Mouse (Mus musculus) activated CD4-positive, CD25-positive, alpha-beta regulatory T cell, adult 4 months (primary cell): ENCODE results near the gene Gdpd1. TPM values are rescaled to one million over a fixed set of nuclear protein-coding genes. Genes with fewer than 3 reads are reported as not detected.
"Not testable (repeated sequence)": the region's sequence is repeated elsewhere in the genome, so short reads cannot be mapped to it uniquely, and the experiment has no call there.

Experiments
- ATAC-seq: one replicate; pipeline ENCODE4 v1.8.0; 2017
- polyA plus RNA-seq, 2 experiments: library from polyadenylated mRNA; unstranded; fragments of 100-300 nt; shearing (Covaris generic); gene quantifications; one replicate each; pipeline ENCODE4 v1.2.1; 2017

The Gdpd1 gene
- polyA plus RNA-seq, 2 experiments from 2014 or later: 0.24 TPM; not detected in 1

DNA sequence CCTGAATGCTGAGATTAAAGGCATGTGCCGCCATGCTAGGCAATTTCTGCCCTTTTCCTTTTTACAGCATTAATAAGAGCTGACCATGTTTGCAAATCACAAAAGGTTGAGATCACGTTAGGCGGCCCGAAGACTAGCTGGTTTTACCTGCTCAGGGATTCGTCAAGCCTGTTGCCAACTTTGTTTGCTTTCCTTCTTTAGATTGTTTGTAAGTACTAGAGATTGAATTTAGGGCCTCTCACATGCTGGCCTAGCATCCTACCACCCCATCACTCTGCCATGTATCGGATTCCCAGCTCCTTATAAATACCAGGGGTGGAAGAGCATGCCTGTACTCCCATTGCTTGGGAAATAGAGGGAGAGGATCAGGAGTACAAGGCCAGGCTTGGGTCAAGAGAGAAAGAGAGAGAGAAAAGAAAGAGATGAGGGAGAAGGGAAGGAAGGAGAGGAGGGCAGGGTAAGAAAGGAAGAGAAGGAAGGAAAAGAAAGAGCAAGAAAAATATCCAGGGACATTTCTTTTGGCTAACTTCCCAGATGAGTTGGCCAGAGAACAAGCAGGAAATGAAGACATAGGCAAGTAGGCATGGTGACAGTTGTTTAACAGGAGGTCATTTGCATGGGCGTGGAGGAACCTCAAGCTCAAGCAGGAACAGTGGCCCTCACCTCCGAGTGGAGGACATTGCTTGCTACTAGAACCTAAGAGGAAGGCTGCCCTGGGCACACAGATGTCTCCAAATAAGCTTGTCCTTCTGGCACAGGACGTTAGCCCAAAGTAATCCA lies 47.6 kb downstream of the Gdpd1 start:
- no peak for ATAC-seq

DNA sequence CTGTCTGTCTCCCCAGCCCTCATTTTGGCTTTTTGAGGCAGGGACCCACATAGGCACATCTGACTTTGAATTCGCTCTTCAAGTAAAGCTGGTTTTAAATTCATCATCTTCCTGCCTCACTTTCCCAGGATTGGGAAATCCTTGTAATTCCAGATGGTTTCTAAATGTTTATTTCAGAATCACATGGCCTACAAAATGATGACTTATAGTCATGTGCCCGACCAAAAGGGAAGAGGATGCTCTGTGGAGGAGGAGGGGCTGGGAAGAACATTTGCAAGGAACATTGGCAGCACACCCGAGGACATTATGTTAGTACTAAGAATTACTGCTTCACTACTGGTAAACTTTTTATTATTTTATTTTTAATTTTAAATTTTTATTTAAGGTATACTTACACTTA lies 48.5 kb downstream of the Gdpd1 start:
- ATAC-seq: no peak

DNA sequence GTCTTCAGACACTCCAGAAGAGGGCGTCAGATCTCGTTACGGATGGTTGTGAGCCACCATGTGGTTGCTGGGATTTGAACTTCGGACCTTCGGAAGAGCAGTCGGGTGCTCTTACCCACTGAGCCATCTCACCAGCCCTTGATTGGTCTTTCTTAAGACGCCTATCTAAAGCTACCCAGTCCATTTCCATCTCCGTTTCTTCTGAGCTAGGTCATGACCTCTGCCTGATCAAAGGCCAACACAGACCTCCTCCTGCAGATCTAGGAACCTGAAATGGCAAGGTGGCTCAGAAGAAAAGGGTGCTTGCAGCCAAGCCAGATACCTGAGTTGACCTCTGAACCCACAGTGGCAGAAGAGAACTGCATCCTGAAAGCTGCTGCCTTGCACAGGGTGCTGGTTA lies 50.6 kb downstream of the Gdpd1 start:
- not testable (repeated sequence) for ATAC-seq

DNA sequence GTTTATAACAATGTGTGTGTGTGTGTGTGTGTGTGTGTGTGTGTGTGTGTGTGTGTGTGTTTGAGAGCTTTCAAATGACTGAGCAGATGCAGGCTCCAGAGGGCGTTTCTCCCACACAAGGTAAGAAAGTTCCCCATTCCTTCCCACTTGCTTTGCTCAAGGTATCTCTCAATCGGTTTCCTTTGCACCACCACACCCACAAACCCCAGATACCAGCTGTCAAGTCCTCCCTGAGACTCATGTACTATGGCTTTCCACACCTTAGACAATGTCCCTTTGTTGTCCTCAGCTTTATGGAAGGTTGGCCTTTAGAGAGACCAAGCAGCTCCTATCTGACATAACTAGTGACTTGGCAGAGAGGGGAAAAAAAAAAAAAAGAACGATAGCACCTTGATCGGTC lies 51.1 kb downstream of the Gdpd1 start:
- no peak for ATAC-seq

DNA sequence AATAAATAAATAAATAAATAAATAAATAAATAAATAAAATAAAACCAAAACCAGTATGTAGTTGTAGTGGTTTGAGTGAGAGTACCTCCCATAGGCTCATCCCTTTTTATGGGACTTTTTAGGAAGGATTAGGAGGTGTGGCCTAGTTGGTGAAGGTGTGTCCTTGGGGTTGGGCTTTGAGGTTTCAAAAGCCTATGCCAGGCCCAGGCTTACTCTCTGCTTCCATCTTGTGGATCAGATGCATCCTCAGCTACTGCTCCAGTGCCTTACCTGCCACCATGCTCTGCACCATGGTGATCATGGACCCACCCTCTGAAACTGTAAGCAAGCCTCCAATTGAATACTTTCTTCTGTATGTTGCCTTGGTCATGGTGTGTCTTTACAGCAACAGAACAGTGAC lies 52.3 kb downstream of the Gdpd1 start:
- no peak for ATAC-seq

- ATAC-seq: no peak
Observed at GRCm38 (mm10) chr11:87020449-87020848, 53.4 kb downstream of the Gdpd1 start.

DNA sequence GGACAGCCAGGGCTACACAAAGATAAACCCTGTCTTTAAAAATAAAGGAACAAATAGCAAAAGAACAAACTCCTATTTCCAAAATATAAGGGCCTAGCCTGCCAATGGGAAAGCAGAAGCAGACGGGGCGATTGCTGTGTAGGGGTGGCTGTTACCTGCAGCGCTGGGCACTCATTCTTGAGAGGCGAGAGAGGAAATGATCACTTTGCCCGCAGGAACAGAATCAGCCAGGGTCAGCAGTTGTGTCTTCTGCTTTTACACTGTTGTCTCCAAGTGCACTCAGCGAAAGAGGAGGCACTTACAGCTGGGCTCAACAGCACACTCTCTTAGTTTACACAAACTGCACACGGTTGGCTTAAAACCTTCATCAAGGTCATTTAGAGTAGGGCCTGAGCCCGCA lies 54.4 kb downstream of the Gdpd1 start:
- no peak for ATAC-seq

DNA sequence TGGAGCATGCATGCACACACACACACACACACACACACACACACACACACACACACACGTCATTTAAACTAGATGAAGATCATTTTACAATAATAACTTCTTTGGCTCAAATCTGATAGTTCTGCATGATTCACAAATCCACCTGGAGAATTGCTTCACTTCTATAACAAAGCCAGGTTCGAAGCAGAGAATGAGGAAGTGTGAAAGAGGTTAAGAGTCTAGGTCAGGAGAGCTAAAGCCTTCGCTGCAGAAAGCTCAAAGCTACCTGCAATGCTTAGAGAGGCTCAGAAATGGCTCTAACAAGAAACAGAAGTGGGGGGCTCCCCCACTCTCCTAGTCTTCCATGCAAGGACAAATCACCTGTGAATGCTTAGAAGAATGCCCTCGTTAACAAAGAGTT lies 55.8 kb downstream of the Gdpd1 start:
- ATAC-seq: no peak

DNA sequence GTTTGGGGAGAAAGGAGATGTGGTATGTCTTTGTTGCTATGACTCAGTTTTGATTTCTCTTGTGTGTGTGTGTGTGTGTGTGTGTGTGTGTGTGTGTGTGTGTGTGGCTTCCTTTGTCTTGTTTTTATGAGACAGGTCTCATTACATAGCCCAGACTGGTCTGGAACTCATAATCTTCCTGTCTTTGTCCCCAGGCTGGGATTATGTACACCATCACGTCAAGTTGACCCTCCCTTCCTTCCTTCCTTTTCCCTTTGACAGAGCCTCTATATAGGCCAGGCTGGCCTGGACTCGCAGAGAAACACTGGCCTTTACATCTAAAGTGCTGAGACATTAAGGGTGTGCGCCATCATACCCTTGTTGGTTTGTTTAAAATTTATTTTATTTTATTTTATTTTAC lies 58.2 kb downstream of the Gdpd1 start:
- no peak for ATAC-seq

DNA sequence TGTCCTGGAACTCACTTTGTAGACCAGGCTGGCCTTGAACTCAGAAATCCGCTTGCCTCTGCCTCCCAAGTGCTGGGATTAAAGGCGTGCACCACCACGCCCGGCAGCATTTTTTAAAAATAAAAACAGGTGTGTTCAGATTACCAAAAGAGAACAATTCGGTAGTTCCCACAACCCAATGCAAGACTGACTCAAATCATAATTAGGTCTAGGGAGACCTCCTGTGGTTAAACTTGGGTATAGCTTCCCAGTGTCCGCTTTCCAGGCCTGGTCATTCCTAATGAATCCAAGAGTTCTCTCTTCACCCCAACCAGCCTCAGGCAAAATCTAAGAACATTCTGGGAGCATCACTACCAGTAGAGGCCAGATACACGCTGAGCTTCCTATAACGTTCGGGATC lies 63.4 kb downstream of the Gdpd1 start:
- ATAC-seq: peak; percentile 36

- no peak for ATAC-seq
Observed at GRCm38 (mm10) chr11:87007371-87007770, 66.5 kb downstream of the Gdpd1 start.

DNA sequence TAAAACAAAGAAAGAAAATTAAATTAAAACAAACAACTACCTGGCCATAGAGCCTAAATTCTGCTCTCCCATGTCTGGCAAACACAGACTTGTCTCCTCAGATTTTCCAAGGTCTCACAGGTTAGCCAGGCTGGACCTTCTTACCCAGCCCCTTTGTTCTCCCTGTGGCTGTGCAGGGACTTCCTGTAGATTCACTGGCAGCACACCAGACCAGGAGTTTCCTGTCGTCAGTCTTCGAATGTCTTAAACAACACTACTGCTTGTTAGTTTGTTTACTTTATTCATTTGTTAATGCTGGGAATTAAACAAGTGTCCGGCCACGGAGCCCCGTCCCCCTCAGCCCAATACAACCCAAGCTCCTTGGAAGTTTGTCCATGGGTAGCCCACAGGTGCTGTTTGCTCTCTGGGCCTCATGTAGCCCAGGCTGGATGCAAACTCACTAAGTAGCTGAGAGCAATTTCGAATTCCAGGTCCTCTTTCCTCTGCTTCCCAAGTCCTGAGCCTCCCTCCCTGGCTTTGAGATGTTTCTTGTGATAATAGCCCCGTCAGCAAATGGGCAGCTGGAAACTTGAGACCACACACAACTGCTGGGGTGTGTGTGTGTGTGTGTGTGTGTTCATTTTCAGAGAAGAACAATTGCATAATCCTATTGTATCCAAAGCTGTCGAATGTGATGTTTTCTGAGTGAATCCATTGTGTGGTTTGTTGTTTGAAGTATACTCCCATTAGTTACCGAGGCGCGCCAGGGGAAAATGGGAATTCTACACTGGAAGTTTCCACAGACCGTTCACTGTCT lies 68.7 kb downstream of the Gdpd1 start:
- no peak for ATAC-seq

- no peak for ATAC-seq
Observed at GRCm38 (mm10) chr11:87002078-87002829, 71.6 kb downstream of the Gdpd1 start.

DNA sequence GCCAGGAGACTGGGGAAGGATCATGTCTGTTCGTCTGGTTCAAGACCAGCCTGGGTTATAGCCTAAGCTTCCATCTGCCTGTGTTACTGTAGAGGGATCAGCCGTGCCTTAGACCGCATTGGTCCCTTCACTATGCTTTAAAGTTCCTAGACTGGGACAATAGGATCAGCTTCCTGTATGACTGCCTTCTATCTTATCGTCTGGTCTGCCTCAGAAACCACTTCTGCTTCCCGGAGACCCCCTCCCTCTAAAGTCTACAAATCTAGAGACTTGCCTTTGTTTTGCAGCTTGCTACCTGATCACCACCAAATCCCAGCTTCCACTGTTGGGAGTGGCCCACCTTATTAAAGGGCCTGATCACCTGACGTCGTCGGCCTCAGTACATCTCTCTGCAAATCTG lies 72.6 kb downstream of the Gdpd1 start:
- ATAC-seq: no peak

DNA sequence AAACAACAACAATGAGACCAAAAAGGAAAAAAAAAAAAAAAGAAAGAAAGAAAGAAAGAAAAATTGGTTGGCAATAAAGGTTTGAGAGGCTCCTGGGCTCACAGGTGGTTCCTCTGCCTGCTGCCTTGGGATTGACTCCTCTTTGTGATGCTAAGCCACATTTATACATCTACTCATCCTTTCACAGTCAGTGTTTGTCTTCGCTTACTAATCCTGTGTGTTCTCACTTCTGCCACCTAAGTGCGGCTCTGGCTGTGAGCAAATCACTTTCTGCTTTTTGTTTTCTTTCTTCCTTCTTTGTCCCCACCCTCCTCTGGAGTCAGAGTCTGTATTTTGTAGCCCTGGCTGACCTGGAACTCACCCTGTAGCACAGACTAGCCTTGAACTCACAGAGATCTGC lies 77.6 kb downstream of the Gdpd1 start:
- no peak for ATAC-seq

- ATAC-seq: peak; percentile 28
Observed at GRCm38 (mm10) chr11:86995625-86996221, 78.1 kb downstream of the Gdpd1 start.

DNA sequence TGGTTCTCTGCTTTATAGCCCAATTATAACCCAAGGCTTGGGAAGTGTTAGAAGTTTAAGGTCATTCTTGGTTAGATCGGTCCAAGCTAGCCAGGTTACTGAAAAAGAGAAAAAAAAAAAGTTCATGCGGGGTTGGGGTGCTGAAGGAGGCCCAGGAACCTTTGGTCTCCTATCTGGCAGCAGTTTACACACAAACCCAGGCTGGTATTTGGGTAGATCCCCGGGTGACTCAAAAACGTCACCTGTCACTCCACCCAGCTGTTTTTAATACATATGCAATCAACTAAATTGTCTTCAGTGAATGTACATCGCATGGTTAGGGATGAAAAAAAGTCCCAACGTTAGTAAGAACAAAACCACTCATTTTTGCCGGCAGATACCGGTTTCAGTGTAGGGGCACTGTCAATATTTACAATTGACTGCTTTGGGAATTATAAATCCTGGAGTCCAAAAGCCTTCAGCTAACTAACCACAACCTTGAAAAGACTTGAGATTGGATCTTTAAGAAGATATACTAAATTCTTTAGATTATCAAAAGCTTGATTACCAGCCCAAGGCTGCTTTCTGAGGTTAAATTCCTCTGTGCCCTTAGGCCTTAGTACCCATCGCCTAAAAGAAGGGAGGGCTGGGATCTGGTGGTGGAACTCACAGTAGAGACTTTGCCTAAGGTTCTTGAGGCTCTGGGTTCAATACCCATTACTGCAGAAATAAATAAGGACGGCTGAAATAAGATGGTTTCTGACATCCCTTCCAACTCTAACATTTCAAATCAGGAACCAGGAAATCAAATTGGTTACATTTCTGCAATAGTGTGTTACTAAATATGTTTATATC lies 78.9 kb downstream of the Gdpd1 start:
- no peak for ATAC-seq

DNA sequence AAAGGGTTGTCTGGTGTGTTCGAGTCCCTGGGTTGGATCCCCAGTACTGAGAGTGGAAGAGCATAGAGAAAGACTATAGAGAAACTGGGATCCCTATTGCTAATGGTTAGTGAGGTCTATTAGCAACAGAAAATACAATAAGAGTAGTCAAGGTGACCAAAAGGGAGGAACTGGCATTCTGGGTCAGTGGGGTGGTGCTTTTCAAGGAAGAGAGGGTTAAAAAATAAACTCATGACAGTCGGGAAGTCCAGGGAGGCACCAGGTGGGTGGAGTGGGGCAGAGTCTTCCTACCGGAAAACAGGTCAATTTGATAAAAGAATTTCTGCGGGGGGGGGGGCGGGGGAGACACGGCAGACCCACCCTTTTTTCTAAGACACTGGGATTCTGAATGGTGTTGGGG lies 79.5 kb downstream of the Gdpd1 start:
- ATAC-seq: no peak

DNA sequence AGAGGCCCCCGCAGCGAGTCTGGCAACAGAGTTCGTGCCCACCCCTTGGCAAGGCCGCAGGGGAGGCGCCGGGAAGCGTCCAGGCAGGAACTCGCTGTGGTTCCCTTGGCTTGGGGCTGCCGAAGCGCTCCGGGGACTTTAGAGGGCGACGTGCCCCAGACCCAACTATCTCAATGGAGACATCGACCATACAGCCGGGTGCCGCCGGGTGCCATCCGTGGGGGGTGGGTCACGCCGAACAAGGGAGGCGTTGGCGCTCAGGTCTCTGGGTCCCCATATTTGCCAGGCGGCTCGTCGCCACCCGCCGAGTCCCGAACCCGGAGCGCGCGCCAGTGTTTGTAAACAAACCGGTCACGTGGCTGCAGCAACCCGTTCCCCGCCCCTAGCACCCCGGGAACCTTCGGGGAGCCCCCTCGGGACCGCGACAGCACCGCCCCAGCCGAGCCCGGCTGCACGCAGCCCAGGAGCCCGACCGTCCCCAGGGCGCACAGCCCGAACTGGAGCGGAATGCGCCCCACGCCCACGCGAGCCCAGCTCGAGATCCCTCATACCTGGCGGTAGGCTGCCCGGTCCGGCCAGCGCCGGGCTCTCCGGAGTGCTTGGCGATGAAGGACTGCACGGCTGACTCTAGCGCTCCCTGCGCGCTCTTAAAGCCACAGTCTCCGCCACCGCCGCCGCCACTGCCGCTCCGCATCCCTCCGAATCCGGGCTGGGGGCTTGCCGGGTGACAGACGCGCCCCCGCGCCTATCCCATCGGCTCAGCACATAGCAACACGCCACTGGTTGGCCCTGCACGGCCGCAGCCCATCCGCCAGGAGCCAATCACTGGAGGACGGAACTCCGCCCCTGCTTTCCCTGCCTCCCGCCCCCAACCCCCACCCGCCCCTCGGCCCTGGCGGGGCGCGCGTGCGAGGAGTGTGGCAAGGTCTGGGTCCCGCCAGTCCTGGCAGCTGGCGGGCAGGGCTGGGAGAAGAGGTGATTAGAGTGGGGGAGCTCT lies 80.5 kb downstream of the Gdpd1 start, which contains the start of gene Ypel2:
Ypel2 (minus strand) TSS at position 667 of the 997 bp plus-strand sequence.
- ATAC-seq: peak; percentile 90

DNA sequence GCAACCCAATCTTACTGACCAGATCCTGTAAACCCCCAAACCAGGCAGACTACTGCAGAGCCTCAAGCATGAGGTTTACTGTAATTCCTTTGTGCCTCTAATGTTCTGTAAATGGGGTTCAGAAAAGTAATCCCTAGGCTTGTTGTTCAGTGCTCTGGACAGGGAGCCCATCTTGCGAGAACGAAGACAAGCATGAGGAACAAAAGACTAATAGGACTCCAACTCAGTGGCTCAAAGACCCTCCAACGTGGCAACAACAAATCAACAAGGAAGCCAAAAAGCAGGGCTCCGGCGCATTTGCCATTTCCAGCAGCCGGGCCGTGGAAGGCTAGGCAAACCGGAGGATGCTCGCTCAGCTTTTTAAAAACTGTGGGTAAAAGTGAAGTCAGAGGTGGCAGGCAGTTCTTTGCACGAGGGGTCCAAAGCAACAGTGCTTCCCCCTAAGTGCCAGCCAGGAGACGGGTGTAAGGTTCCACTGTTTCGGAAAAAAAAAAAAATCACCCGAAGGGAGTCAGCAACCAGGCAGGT lies 81.3 kb downstream of the Gdpd1 start:
- no peak for ATAC-seq
